Mouse (Mus musculus): ENCODE measurements around the gene Dip2b. TPM values are rescaled to one million over a fixed set of nuclear protein-coding genes. Genes with fewer than 3 reads are reported as not detected.
A peak's percentile ranks its signal among the peaks of the same experiment; 100 is the strongest.

The Dip2b gene
- total and polyA plus RNA-seq, 3 experiments, result 11.2 to 19.5 (median 18.6) TPM

- no peak overlapping the region for H3K4me3 ChIP-seq
- intact Hi-C loops (cut with DNase I), result no loop called here
- no peaks in the 10 kb centered on the region for H3K4me1 ChIP-seq (ENCODE audit: control insufficient read depth, insufficient read depth, low read length)
- no peaks in the 10 kb centered on the region for H3K79me2 ChIP-seq (replicated peaks; ENCODE audit: control insufficient read depth, insufficient read depth, low read length)
- no peak overlapping the region for H3K9ac ChIP-seq (ENCODE audit: low read depth, low read length)
- no peaks in the 10 kb centered on the region for H3K36me3 ChIP-seq (ENCODE audit: control insufficient read depth, insufficient read depth, low read length)
- H3K27ac ChIP-seq, result no peak overlapping the region
- TF ChIP-seq EP300 (IDR thresholded peaks at IDR 0.05; ENCODE audit: insufficient read depth, low read depth, low read length), result no peak
- TF ChIP-seq POLR2A (IDR thresholded peaks at IDR 0.05; ENCODE audit: insufficient read depth, low read depth, low read length), result no peak
- TF ChIP-seq CTCF (IDR thresholded peaks at IDR 0.05), result no peak
- no peaks in the 10 kb centered on the region for H3K27me3 ChIP-seq (ENCODE audit: control insufficient read depth, insufficient read depth, low read length)
- WGBS, result 87% methylated on average over 9 of the region's 9 CpGs
- peak in 1 of 2 experiments; percentile 14 for DNase-seq
Observed at GRCm38 (mm10) chr15:100216173-100216572, 177.7 kb downstream of the Dip2b start.

DNA sequence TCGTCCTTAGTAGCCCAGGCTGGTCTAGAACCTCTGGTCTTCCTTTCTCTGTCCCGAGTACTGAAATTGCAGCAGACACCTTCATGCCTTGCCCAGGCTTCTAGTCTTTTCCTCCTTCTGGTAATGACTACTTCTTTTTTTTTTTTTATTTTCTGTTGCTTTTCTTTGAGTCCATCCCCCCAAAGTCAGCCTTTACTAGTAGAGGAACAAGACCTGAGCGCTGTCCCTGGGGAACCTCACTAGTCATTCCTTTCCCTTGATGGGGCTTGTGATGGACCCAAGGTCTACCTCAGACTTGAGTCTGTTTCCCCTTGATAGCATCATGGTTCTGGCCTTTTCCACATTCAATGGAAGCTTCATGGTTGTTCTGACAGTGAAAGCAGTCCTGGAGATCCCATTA, 179.6 kb downstream of the Dip2b start:
- Histone ChIP-seq H3K27me3 (ENCODE audit: control insufficient read depth, insufficient read depth, low read length) (no peaks in the 10 kb centered on the region), H3K27ac (no peak overlapping the region), H3K4me3 (no peak overlapping the region), H3K9ac (ENCODE audit: low read depth, low read length) (no peak overlapping the region), H3K4me1 (ENCODE audit: control insufficient read depth, insufficient read depth, low read length) (no peaks in the 10 kb centered on the region), H3K79me2 (replicated peaks; ENCODE audit: control insufficient read depth, insufficient read depth, low read length) (no peaks in the 10 kb centered on the region), H3K36me3 (ENCODE audit: control insufficient read depth, insufficient read depth, low read length) (no peaks in the 10 kb centered on the region)
- TF ChIP-seq CTCF (IDR thresholded peaks at IDR 0.05) (no peak), POLR2A (IDR thresholded peaks at IDR 0.05; ENCODE audit: insufficient read depth, low read depth, low read length) (no peak), EP300 (IDR thresholded peaks at IDR 0.05; ENCODE audit: insufficient read depth, low read depth, low read length) (no peak)
- WGBS, result 90% methylated on average over 3 of the region's 3 CpGs
- intact Hi-C loops (cut with DNase I), result no loop called here
- no peak for DNase-seq

DNA sequence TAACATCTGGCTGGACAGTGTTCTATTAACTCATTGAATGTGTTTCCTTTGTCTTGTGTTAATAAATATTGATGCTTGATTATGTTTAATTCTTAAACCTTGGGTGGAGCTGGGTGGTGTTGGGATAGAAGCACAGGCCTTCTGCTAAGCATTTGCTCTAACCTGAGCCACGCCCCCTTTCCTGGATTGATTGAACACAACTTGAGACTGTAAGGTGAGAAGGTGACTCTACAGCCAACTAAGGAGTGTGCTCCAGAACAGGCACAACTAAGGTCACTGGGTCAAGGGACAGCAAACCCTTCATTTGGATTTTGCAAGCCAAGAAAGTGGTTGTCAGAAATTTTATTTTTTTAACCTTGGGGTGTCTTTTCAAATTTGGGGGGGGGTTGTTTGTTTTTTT, 180.9 kb downstream of the Dip2b start:
- TF ChIP-seq EP300 (IDR thresholded peaks at IDR 0.05; ENCODE audit: insufficient read depth, low read depth, low read length) (no peak), POLR2A (IDR thresholded peaks at IDR 0.05; ENCODE audit: insufficient read depth, low read depth, low read length) (no peak), CTCF (IDR thresholded peaks at IDR 0.05) (no peak)
- DNase-seq, result no peak
- H3K4me1 ChIP-seq (ENCODE audit: control insufficient read depth, insufficient read depth, low read length), result no peaks in the 10 kb centered on the region
- no peak overlapping the region for H3K27ac ChIP-seq
- no peaks in the 10 kb centered on the region for H3K27me3 ChIP-seq (ENCODE audit: control insufficient read depth, insufficient read depth, low read length)
- H3K4me3 ChIP-seq, result no peak overlapping the region
- H3K9ac ChIP-seq (ENCODE audit: low read depth, low read length), result no peak overlapping the region
- no peaks in the 10 kb centered on the region for H3K36me3 ChIP-seq (ENCODE audit: control insufficient read depth, insufficient read depth, low read length)
- intact Hi-C loops (cut with DNase I), result no loop called here
- H3K79me2 ChIP-seq (replicated peaks; ENCODE audit: control insufficient read depth, insufficient read depth, low read length), result no peaks in the 10 kb centered on the region
- WGBS, result 87% methylated on average over 1 of the region's 1 CpGs

- intact Hi-C loops (cut with DNase I), result no loop called here
- H3K4me3 ChIP-seq, result no peak overlapping the region
- no peaks in the 10 kb centered on the region for H3K27me3 ChIP-seq (ENCODE audit: control insufficient read depth, insufficient read depth, low read length)
- no peak overlapping the region for H3K9ac ChIP-seq (ENCODE audit: low read depth, low read length)
- DNase-seq, result no peak
- peaks cover 3% of the 10 kb centered on the region; the same call in 1 of the 2 replicates for H3K4me1 ChIP-seq (ENCODE audit: control insufficient read depth, insufficient read depth, low read length)
- TF ChIP-seq CTCF (IDR thresholded peaks at IDR 0.05), result no peak
- no peak for TF ChIP-seq POLR2A (IDR thresholded peaks at IDR 0.05; ENCODE audit: insufficient read depth, low read depth, low read length)
- TF ChIP-seq EP300 (IDR thresholded peaks at IDR 0.05; ENCODE audit: insufficient read depth, low read depth, low read length), result no peak
- no peaks in the 10 kb centered on the region for H3K36me3 ChIP-seq (ENCODE audit: control insufficient read depth, insufficient read depth, low read length)
- no peak overlapping the region for H3K27ac ChIP-seq
- H3K79me2 ChIP-seq (replicated peaks; ENCODE audit: control insufficient read depth, insufficient read depth, low read length), result no peaks in the 10 kb centered on the region
- WGBS, result 66% methylated on average over 7 of the region's 7 CpGs
Observed at GRCm38 (mm10) chr15:100220916-100221315, 182.5 kb downstream of the Dip2b start.

DNA sequence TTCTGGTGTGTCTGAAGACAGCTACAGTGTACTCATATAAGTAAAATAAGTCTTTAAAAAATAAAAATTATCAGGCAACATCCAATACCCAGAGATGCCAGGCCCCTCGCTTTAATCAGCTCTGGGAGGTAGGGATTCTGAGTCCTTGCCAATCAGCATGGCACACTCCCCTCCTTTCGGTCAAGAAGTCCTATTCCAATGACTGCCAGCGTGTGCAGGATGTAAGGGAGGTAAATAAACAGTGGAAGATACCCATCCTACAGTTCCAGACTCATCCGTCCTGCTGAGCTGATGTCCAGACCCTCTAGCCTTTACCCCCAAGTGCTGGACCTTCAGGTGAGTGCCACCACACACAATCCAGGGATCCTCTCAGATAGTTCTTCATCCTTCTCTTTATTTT, 186.9 kb downstream of the Dip2b start:
- no peak for DNase-seq
- intact Hi-C loops (cut with DNase I), result loop anchor here (5.0 kb wide), 2 partner anchors 98 to 188 kb away; partner anchors contain the start of gene Dip2b

GRCm38 (mm10) chr15:100225891-100226290, 187.4 kb downstream of the Dip2b start:
- TF ChIP-seq CTCF (IDR thresholded peaks at IDR 0.05), result no peak
- no peak for TF ChIP-seq POLR2A (IDR thresholded peaks at IDR 0.05; ENCODE audit: insufficient read depth, low read depth, low read length)
- TF ChIP-seq EP300 (IDR thresholded peaks at IDR 0.05; ENCODE audit: insufficient read depth, low read depth, low read length), result no peak
- WGBS, result 63% methylated on average over 1 of the region's 1 CpGs
- H3K27ac ChIP-seq, result peak overlapping the region; percentile 100; the same call in 1 of the 2 replicates
- H3K27me3 ChIP-seq (ENCODE audit: control insufficient read depth, insufficient read depth, low read length), result no peaks in the 10 kb centered on the region
- no peak overlapping the region for H3K4me3 ChIP-seq
- DNase-seq, result peak in 1 of 2 experiments; percentile 10
- H3K36me3 ChIP-seq (ENCODE audit: control insufficient read depth, insufficient read depth, low read length), result peaks cover 6% of the 10 kb centered on the region
- peaks cover 11% of the 10 kb centered on the region for H3K4me1 ChIP-seq (ENCODE audit: control insufficient read depth, insufficient read depth, low read length)
- no peaks in the 10 kb centered on the region for H3K79me2 ChIP-seq (replicated peaks; ENCODE audit: control insufficient read depth, insufficient read depth, low read length)
- intact Hi-C loops (cut with DNase I), result loop anchor here (5.0 kb wide), 2 partner anchors 99 to 189 kb away; partner anchors contain the start of gene Dip2b
- no peak overlapping the region for H3K9ac ChIP-seq (ENCODE audit: low read depth, low read length)

More for the DNA sequence above, 186.9 kb downstream of the Dip2b start:
- Histone ChIP-seq H3K4me3 (no peak overlapping the region), H3K79me2 (replicated peaks; ENCODE audit: control insufficient read depth, insufficient read depth, low read length) (no peaks in the 10 kb centered on the region), H3K36me3 (ENCODE audit: control insufficient read depth, insufficient read depth, low read length) (peaks cover 4% of the 10 kb centered on the region), H3K9ac (ENCODE audit: low read depth, low read length) (no peak overlapping the region; the same call in 1 of the 2 replicates), H3K4me1 (ENCODE audit: control insufficient read depth, insufficient read depth, low read length) (peaks cover 11% of the 10 kb centered on the region), H3K27me3 (ENCODE audit: control insufficient read depth, insufficient read depth, low read length) (no peaks in the 10 kb centered on the region), H3K27ac (no peak overlapping the region)
- TF ChIP-seq CTCF (IDR thresholded peaks at IDR 0.05) (no peak), POLR2A (IDR thresholded peaks at IDR 0.05; ENCODE audit: insufficient read depth, low read depth, low read length) (no peak), EP300 (IDR thresholded peaks at IDR 0.05; ENCODE audit: insufficient read depth, low read depth, low read length) (no peak)
- WGBS, result 90% methylated on average over 4 of the region's 4 CpGs
